Mouse (Mus musculus) liver, embryonic 11.5 days (tissue): ENCODE measurements around the gene Atp8a1. TPM values are rescaled to one million over a fixed set of nuclear protein-coding genes. Genes with fewer than 3 reads are reported as not detected.

Experiments
- ATAC-seq: fragments of 200-750 bp; cut with Nextera tagmentation; replicated peaks from 2 replicates; pipeline ENCODE4 v1.8.0; 2017; ENCODE audit warnings: moderate number of reproducible peaks, mild to moderate bottlenecking, moderate TSS enrichment, moderate library complexity; ENCODE audit not compliant: low FRiP score
- DNase-seq: peaks from one replicate; pipeline ENCODE4 v3.0.0-alpha.2; 2017; ENCODE audit warnings: low spot score
- H3K27ac ChIP-seq: fragments of 300-500 bp; sonication (generic); 2 replicates; pipeline ENCODE4 v1.5.1; 2014; ENCODE audit warnings: mild to moderate bottlenecking, low read depth, low read length, control low read depth
- H3K27me3 ChIP-seq: fragments of 300-500 bp; sonication (generic); replicated peaks from 2 replicates; pipeline ENCODE4 v1.6.1; 2014; ENCODE audit warnings: low read length, mixed read lengths; ENCODE audit not compliant: control insufficient read depth, insufficient read depth
- H3K36me3 ChIP-seq: fragments of 300-500 bp; sonication (generic); 2 replicates; pipeline ENCODE4 v1.6.1; 2014; ENCODE audit warnings: mild to moderate bottlenecking, low read length, moderate library complexity, mixed read lengths; ENCODE audit not compliant: control insufficient read depth, insufficient read depth
- H3K4me1 ChIP-seq: fragments of 300-500 bp; sonication (generic); replicated peaks from 2 replicates; pipeline ENCODE4 v1.6.1; 2014; ENCODE audit warnings: low read length, mixed read lengths; ENCODE audit not compliant: control insufficient read depth, insufficient read depth
- H3K4me2 ChIP-seq: fragments of 300-500 bp; sonication (generic); 2 replicates; pipeline ENCODE4 v1.6.1; 2014; ENCODE audit warnings: mild to moderate bottlenecking, control low read depth, moderate library complexity
- H3K4me3 ChIP-seq: fragments of 300-500 bp; sonication (generic); 2 replicates; pipeline ENCODE4 v1.5.1; 2014; ENCODE audit warnings: low read depth, low read length, control low read depth
- H3K9ac ChIP-seq: fragments of 300-500 bp; sonication (generic); 2 replicates; pipeline ENCODE4 v1.6.1; 2014; ENCODE audit warnings: low read depth, low read length, control low read depth
- H3K9me3 ChIP-seq: fragments of 300-500 bp; sonication (generic); 2 replicates; pipeline ENCODE4 v1.6.1; 2016; ENCODE audit warnings: low read length, inconsistent platforms, mixed read lengths; ENCODE audit not compliant: control insufficient read depth
- WGBS: fragments of 180-500 bp; shearing (Covaris S2); extraction: QIAGEN DNeasy Blood & Tissue Kit; methylation state at CpG from one replicate; pipeline ENCODE4 v1.1.7; 2014; 5-methylcytosine and 5-hydroxymethylcytosine counted together
- polyA plus RNA-seq: library from polyadenylated mRNA; unstranded; fragments of >200 nt; fragmentation: Nextera tagmentation; extraction: Ambion mirVana; gene quantifications from 2 replicates; pipeline ENCODE4 v1.2.1, GENCODE M21; 2014

Gene Atp8a1
- polyA plus RNA-seq, 1 experiment from 2014 or later: 60.5 TPM

- Histone ChIP-seq H3K27me3 (peaks cover 62% of the 10 kb centered on the region), H3K36me3 (no peaks in the 10 kb centered on the region), H3K9me3 (no peaks in the 10 kb centered on the region), H3K9ac (peak within 1 kb of the TSS; percentile 41), H3K27ac (peak within 1 kb of the TSS; percentile 54; the same call in 1 of the 2 replicates), H3K4me1 (peaks cover 7% of the 10 kb centered on the region; the same call in 1 of the 2 replicates), H3K4me2 (peak within 1 kb of the TSS; percentile 80), H3K4me3 (peak within 1 kb of the TSS; percentile 52)
- WGBS: 1% methylated on average over 86 of the region's 86 CpGs
- peak; percentile 75 for ATAC-seq
- peak; percentile 69 for DNase-seq
These were observed 239.2 kb downstream of the Atp8a1 start, which contains the start of gene Shisa3 for GRCm38 (mm10) chr5:67607804-67608673. TSS of gene Shisa3 (plus strand) at chr5:67607882.

- ATAC-seq (peak; percentile 37; the same call in 1 of the 2 replicates), DNase-seq (peak; percentile 49)
- H3K27me3 ChIP-seq: peaks cover 65% of the 10 kb centered on the region
- peaks cover 7% of the 10 kb centered on the region; the same call in 1 of the 2 replicates for H3K4me1 ChIP-seq
- peak overlapping the region; percentile 80 for H3K4me2 ChIP-seq
- no peak overlapping the region for H3K27ac ChIP-seq
- no peaks in the 10 kb centered on the region for H3K36me3 ChIP-seq
- H3K9me3 ChIP-seq: no peaks in the 10 kb centered on the region
- no peak overlapping the region for H3K9ac ChIP-seq
- WGBS: 1% methylated on average over 66 of the region's 66 CpGs
- H3K4me3 ChIP-seq: peak overlapping the region; percentile 52
These were observed 240.1 kb downstream of the Atp8a1 start for GRCm38 (mm10) chr5:67606916-67607803.

- H3K27ac ChIP-seq: no peak overlapping the region
- no peak for ATAC-seq
These were observed 241.3 kb downstream of the Atp8a1 start for GRCm38 (mm10) chr5:67605951-67606350.

GRCm38 (mm10) chr5:67599935-67600334 lies 247.3 kb downstream of the Atp8a1 start:
- Histone ChIP-seq H3K27ac (no peak overlapping the region), H3K4me1 (no peaks in the 10 kb centered on the region), H3K4me2 (no peak overlapping the region), H3K36me3 (no peaks in the 10 kb centered on the region), H3K9ac (no peak overlapping the region), H3K27me3 (peaks cover 5% of the 10 kb centered on the region), H3K4me3 (no peak overlapping the region), H3K9me3 (no peaks in the 10 kb centered on the region)
- WGBS: 76% methylated on average over 9 of the region's 9 CpGs
- ATAC-seq (no peak), DNase-seq (no peak)

More at GRCm38 (mm10) chr5:67605951-67606350, 241.3 kb downstream of the Atp8a1 start:
- no peaks in the 10 kb centered on the region for H3K36me3 ChIP-seq
- H3K27me3 ChIP-seq: peaks cover 60% of the 10 kb centered on the region
- no peaks in the 10 kb centered on the region for H3K9me3 ChIP-seq
- H3K4me2 ChIP-seq: no peak overlapping the region
- peaks cover 7% of the 10 kb centered on the region; the same call in 1 of the 2 replicates for H3K4me1 ChIP-seq
- H3K4me3 ChIP-seq: no peak overlapping the region
- no peak for DNase-seq
- no peak overlapping the region for H3K9ac ChIP-seq
- 42% methylated on average over 5 of the region's 5 CpGs for WGBS

- H3K27me3 ChIP-seq: no peaks in the 10 kb centered on the region; the same call in 1 of the 2 replicates
- DNase-seq (no peak), ATAC-seq (no peak)
- WGBS: 75% methylated on average over 7 of the region's 7 CpGs
- H3K27ac ChIP-seq: no peak overlapping the region
- H3K4me2 ChIP-seq: no peak overlapping the region
- no peaks in the 10 kb centered on the region for H3K4me1 ChIP-seq
- no peak overlapping the region for H3K9ac ChIP-seq
- H3K4me3 ChIP-seq: no peak overlapping the region
- no peaks in the 10 kb centered on the region for H3K36me3 ChIP-seq
- no peaks in the 10 kb centered on the region for H3K9me3 ChIP-seq
These were observed 251.6 kb downstream of the Atp8a1 start for GRCm38 (mm10) chr5:67595629-67596028.

GRCm38 (mm10) chr5:67595070-67595469 lies 252.2 kb downstream of the Atp8a1 start:
- Histone ChIP-seq H3K36me3 (no peaks in the 10 kb centered on the region), H3K9ac (no peak overlapping the region), H3K9me3 (no peaks in the 10 kb centered on the region), H3K4me3 (no peak overlapping the region), H3K27ac (no peak overlapping the region), H3K4me2 (no peak overlapping the region), H3K27me3 (no peaks in the 10 kb centered on the region; the same call in 1 of the 2 replicates), H3K4me1 (no peaks in the 10 kb centered on the region)
- WGBS: 72% methylated on average over 1 of the region's 1 CpGs
- no peak for ATAC-seq
- DNase-seq: no peak

GRCm38 (mm10) chr5:67579725-67580633 lies 267.3 kb downstream of the Atp8a1 start:
- DNase-seq (no peak), ATAC-seq (no peak)
- 43% methylated on average over 6 of the region's 6 CpGs for WGBS
- Histone ChIP-seq H3K4me2 (no peak overlapping the region), H3K4me1 (no peaks in the 10 kb centered on the region), H3K9ac (no peak overlapping the region), H3K9me3 (no peaks in the 10 kb centered on the region), H3K27ac (no peak overlapping the region), H3K36me3 (no peaks in the 10 kb centered on the region), H3K27me3 (no peaks in the 10 kb centered on the region), H3K4me3 (no peak overlapping the region)

- Histone ChIP-seq H3K27ac (no peak overlapping the region), H3K36me3 (no peaks in the 10 kb centered on the region)
These were observed 271.5 kb downstream of the Atp8a1 start for GRCm38 (mm10) chr5:67575705-67576104.

More at GRCm38 (mm10) chr5:67575705-67576104, 271.5 kb downstream of the Atp8a1 start:
- H3K27me3 ChIP-seq: no peaks in the 10 kb centered on the region
- H3K4me1 ChIP-seq: no peaks in the 10 kb centered on the region
- no peak overlapping the region for H3K9ac ChIP-seq
- H3K9me3 ChIP-seq: no peaks in the 10 kb centered on the region
- DNase-seq (no peak), ATAC-seq (no peak)
- no peak overlapping the region for H3K4me3 ChIP-seq
- no peak overlapping the region for H3K4me2 ChIP-seq
- 75% methylated on average over 2 of the region's 2 CpGs for WGBS
